Mouse (Mus musculus): ENCODE results near the gene Rrm1. TPM values are rescaled to one million over a fixed set of nuclear protein-coding genes. Genes with fewer than 3 reads are reported as not detected.

The Rrm1 gene
- 123 TPM for polyA plus RNA-seq (2012; fragmentation: generic; extraction: Trizol)
- long read RNA-seq, experiment 1, transcript Rrm1-201 (19 exons, 3,997 nt), result major isoform, 85 of 107 reads
- long read RNA-seq, experiment 1, partial matches to known transcripts, result 7 of 107 reads
- long read RNA-seq, experiment 1, other reads (novel, unspliced or antisense), result 15 of 107 reads
- long read RNA-seq, experiment 2, transcript Rrm1-201 (19 exons, 3,997 nt), result major isoform, 1,612 of 1,696 reads
- long read RNA-seq, experiment 2, partial matches to known transcripts, result 35 of 1,696 reads
- long read RNA-seq, experiment 2, other reads (novel, unspliced or antisense), result 49 of 1,696 reads

- H3K27me3 ChIP-seq (ENCODE audit: control insufficient read depth, insufficient read depth, insufficient read length), result no peaks in the 10 kb centered on the region
- H3K36me3 ChIP-seq (ENCODE audit: control insufficient read depth, insufficient read depth), result peaks cover 28% of the 10 kb centered on the region
- H3K79me2 ChIP-seq (ENCODE audit: control insufficient read depth, insufficient read depth), result peaks cover 51% of the 10 kb centered on the region
- peaks cover 30% of the 10 kb centered on the region for H3K79me3 ChIP-seq (ENCODE audit: low read depth)
- peak within 1 kb of the TSS; percentile 77 for H3K4me3 ChIP-seq (ENCODE audit: insufficient read depth, poor library complexity, severe bottlenecking)
- peak within 1 kb of the TSS; percentile 97 for H3ac ChIP-seq (ENCODE audit: control insufficient read depth, insufficient read length, low read depth)
- TF ChIP-seq MAX (IDR thresholded peaks at IDR 0.05) (peak; percentile 46), MYOG (IDR thresholded peaks at IDR 0.05; ENCODE audit: control insufficient read depth, extremely low read depth, insufficient read length) (no peak), USF1 (IDR thresholded peaks at IDR 0.05; ENCODE audit: low read depth) (no peak)
Observed at GRCm38 (mm10) chr7:102441657-102442391, at the start of gene Rrm1. TSS of gene Rrm1 (plus strand) at chr7:102441695.

- Histone ChIP-seq H3K36me3 (ENCODE audit: control insufficient read depth, insufficient read depth) (no peaks in the 10 kb centered on the region), H3K79me2 (ENCODE audit: control insufficient read depth, insufficient read depth) (no peaks in the 10 kb centered on the region), H3K79me3 (ENCODE audit: low read depth) (no peaks in the 10 kb centered on the region), H3K4me3 (ENCODE audit: insufficient read depth, poor library complexity, severe bottlenecking) (no peak overlapping the region), H3K27me3 (ENCODE audit: control insufficient read depth, insufficient read depth, insufficient read length) (no peaks in the 10 kb centered on the region), H3ac (ENCODE audit: control insufficient read depth, insufficient read length, low read depth) (no peak overlapping the region)
- TF ChIP-seq MYOD1 (IDR thresholded peaks at IDR 0.05; ENCODE audit: control insufficient read depth, insufficient read length, low read depth), result no peak
- no peak for TF ChIP-seq USF1 (IDR thresholded peaks at IDR 0.05; ENCODE audit: low read depth)
- TF ChIP-seq CEBPB (IDR thresholded peaks at IDR 0.05; ENCODE audit: low read depth), result no peak
- no peak for TF ChIP-seq CTCF (IDR thresholded peaks at IDR 0.05; ENCODE audit: control insufficient read depth, insufficient read depth, insufficient read length)
- no peak for TF ChIP-seq MYOG (IDR thresholded peaks at IDR 0.05; ENCODE audit: control insufficient read depth, extremely low read depth, insufficient read length)
- no peak for TF ChIP-seq MAX (IDR thresholded peaks at IDR 0.05)
- no peak for TF ChIP-seq FOSL1 (IDR thresholded peaks at IDR 0.05; ENCODE audit: insufficient read depth, low read length, poor library complexity, severe bottlenecking)
Observed at GRCm38 (mm10) chr7:102393898-102394297, 47.6 kb upstream of the Rrm1 start.

- Histone ChIP-seq H3ac (ENCODE audit: control insufficient read depth, insufficient read length, low read depth) (no peak overlapping the region), H3K79me2 (ENCODE audit: control insufficient read depth, insufficient read depth) (no peaks in the 10 kb centered on the region), H3K4me3 (ENCODE audit: insufficient read depth, poor library complexity, severe bottlenecking) (no peak overlapping the region), H3K27me3 (ENCODE audit: control insufficient read depth, insufficient read depth, insufficient read length) (no peaks in the 10 kb centered on the region), H3K79me3 (ENCODE audit: low read depth) (no peaks in the 10 kb centered on the region), H3K36me3 (ENCODE audit: control insufficient read depth, insufficient read depth) (no peaks in the 10 kb centered on the region)
- no peak for TF ChIP-seq MAX (IDR thresholded peaks at IDR 0.05)
- no peak for TF ChIP-seq MYOG (IDR thresholded peaks at IDR 0.05; ENCODE audit: control insufficient read depth, extremely low read depth, insufficient read length)
- TF ChIP-seq CEBPB (IDR thresholded peaks at IDR 0.05; ENCODE audit: low read depth), result no peak
- TF ChIP-seq CTCF (IDR thresholded peaks at IDR 0.05; ENCODE audit: control insufficient read depth, insufficient read depth, insufficient read length), result no peak
- no peak for TF ChIP-seq MYOD1 (IDR thresholded peaks at IDR 0.05; ENCODE audit: control insufficient read depth, insufficient read length, low read depth)
- TF ChIP-seq USF1 (IDR thresholded peaks at IDR 0.05; ENCODE audit: low read depth), result no peak
- no peak for TF ChIP-seq FOSL1 (IDR thresholded peaks at IDR 0.05; ENCODE audit: insufficient read depth, low read length, poor library complexity, severe bottlenecking)
Observed at GRCm38 (mm10) chr7:102395894-102396293, 45.6 kb upstream of the Rrm1 start.

- Histone ChIP-seq H3K79me2 (ENCODE audit: control insufficient read depth, insufficient read depth) (no peaks in the 10 kb centered on the region), H3ac (ENCODE audit: control insufficient read depth, insufficient read length, low read depth) (no peak overlapping the region), H3K79me3 (ENCODE audit: low read depth) (no peaks in the 10 kb centered on the region), H3K4me3 (ENCODE audit: insufficient read depth, poor library complexity, severe bottlenecking) (no peak overlapping the region), H3K36me3 (ENCODE audit: control insufficient read depth, insufficient read depth) (no peaks in the 10 kb centered on the region), H3K27me3 (ENCODE audit: control insufficient read depth, insufficient read depth, insufficient read length) (no peaks in the 10 kb centered on the region)
- no peak for TF ChIP-seq MYOG (IDR thresholded peaks at IDR 0.05; ENCODE audit: control insufficient read depth, extremely low read depth, insufficient read length)
- TF ChIP-seq FOSL1 (IDR thresholded peaks at IDR 0.05; ENCODE audit: insufficient read depth, low read length, poor library complexity, severe bottlenecking), result no peak
- TF ChIP-seq MYOD1 (IDR thresholded peaks at IDR 0.05; ENCODE audit: control insufficient read depth, insufficient read length, low read depth), result no peak
- no peak for TF ChIP-seq CEBPB (IDR thresholded peaks at IDR 0.05; ENCODE audit: low read depth)
- no peak for TF ChIP-seq MAX (IDR thresholded peaks at IDR 0.05)
- no peak for TF ChIP-seq CTCF (IDR thresholded peaks at IDR 0.05; ENCODE audit: control insufficient read depth, insufficient read depth, insufficient read length)
- no peak for TF ChIP-seq USF1 (IDR thresholded peaks at IDR 0.05; ENCODE audit: low read depth)
Observed at GRCm38 (mm10) chr7:102396331-102396730, 45.2 kb upstream of the Rrm1 start.

GRCm38 (mm10) chr7:102399180-102399731 is 42.2 kb upstream of the Rrm1 start:
- no peaks in the 10 kb centered on the region for H3K79me3 ChIP-seq (ENCODE audit: low read depth)
- H3K27me3 ChIP-seq (ENCODE audit: control insufficient read depth, insufficient read depth, insufficient read length), result no peaks in the 10 kb centered on the region
- no peak overlapping the region for H3K4me3 ChIP-seq (ENCODE audit: insufficient read depth, poor library complexity, severe bottlenecking)
- H3K36me3 ChIP-seq (ENCODE audit: control insufficient read depth, insufficient read depth), result no peaks in the 10 kb centered on the region
- no peak for TF ChIP-seq MYOD1 (IDR thresholded peaks at IDR 0.05; ENCODE audit: control insufficient read depth, insufficient read length, low read depth)
- TF ChIP-seq FOSL1 (IDR thresholded peaks at IDR 0.05; ENCODE audit: insufficient read depth, low read length, poor library complexity, severe bottlenecking), result no peak
- no peak for TF ChIP-seq CEBPB (IDR thresholded peaks at IDR 0.05; ENCODE audit: low read depth)
- TF ChIP-seq MAX (IDR thresholded peaks at IDR 0.05), result no peak
- no peak for TF ChIP-seq USF1 (IDR thresholded peaks at IDR 0.05; ENCODE audit: low read depth)
- TF ChIP-seq CTCF (IDR thresholded peaks at IDR 0.05; ENCODE audit: control insufficient read depth, insufficient read depth, insufficient read length), result no peak
- TF ChIP-seq MYOG (IDR thresholded peaks at IDR 0.05; ENCODE audit: control insufficient read depth, extremely low read depth, insufficient read length), result no peak
- no peaks in the 10 kb centered on the region for H3K79me2 ChIP-seq (ENCODE audit: control insufficient read depth, insufficient read depth)
- no peak overlapping the region for H3ac ChIP-seq (ENCODE audit: control insufficient read depth, insufficient read length, low read depth)

Measured in C2C12 (cell line).